Mouse (Mus musculus) liver, postnatal 0 days (tissue): ENCODE measurements at regions not wholly inside any gene's neighbourhood (a gene's known extent, or its start where the extent isn't known, plus 50 kb on each side); places are given as distances from the start of the nearest gene placed in this dataset.

Experiments
- CTCF ChIP-seq: sonication (generic); IDR thresholded peaks from 2 replicates; pipeline ENCODE4 v1.5.1; 2016; ENCODE audit warnings: antibody characterized with exemption, low read depth
- EP300 ChIP-seq: IDR thresholded peaks from 2 replicates; pipeline ENCODE4 v1.6.1; 2016; ENCODE audit warnings: antibody characterized with exemption, low read depth, mild to moderate bottlenecking

DNA sequence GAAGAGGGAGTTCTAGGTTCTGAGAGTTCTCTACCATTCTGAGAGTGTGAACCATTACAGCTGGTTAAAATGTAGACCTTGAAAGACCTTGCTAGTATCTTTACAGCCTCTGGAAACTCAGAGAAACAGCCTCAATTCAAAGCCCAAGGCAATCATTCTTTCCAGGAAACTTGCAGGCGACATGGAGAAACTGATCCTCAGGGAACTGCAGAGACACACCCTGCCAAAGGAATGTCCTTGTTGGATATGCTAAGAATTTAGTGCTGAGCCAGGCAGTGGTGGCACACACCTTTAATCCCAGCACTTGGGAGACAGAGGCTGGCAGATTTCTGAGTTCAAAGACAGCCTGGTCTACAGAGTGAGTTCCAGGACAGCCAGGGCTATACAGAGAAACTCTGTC lies 388.3 kb upstream of the Nr2f2 start:
- no peak for TF ChIP-seq EP300
- TF ChIP-seq CTCF: no peak
